Mouse (Mus musculus) E14TG2a.4 (cell line): ENCODE measurements around the gene Inpp4b.

Experiments
- CTCF ChIP-seq: conservative IDR thresholded peaks from 2 replicates; pipeline ENCODE4 v1.5.1; 2014; ENCODE audit warnings: low read length
- NANOG ChIP-seq: IDR thresholded peaks from 2 replicates; pipeline ENCODE4 v1.6.1; 2014; ENCODE audit warnings: borderline replicate concordance, low read length, mixed read lengths

GRCm38 (mm10) chr8:81992966-81993365 is 650.6 kb downstream of the Inpp4b start:
- TF ChIP-seq CTCF (no peak), NANOG (no peak)
